In the genomic region with DNA sequence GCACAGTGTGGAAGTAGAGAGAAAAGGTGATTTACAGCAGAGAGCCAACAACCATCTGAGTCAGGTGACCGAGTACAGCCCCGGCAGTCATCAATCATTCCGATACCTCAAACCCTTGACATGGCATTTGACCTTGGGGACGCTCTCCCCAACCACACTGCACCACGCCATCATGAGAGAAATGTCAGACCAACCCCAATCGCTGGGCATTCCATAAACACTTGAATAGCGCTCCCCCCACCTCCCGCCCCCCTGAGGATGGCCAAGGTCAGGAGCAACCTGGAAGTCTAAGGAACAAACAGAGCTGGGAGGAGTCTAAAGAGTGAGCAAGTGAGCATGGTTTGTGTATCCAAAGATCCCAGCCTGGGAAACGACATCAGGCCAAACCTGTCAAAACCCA, we compare ENCODE assay signal across 13 mouse cellular contexts.
"Had no signal": no experiment of that assay in that cellular context is flagged by ENCODE, and none has a peak within 500 bp of the region (broad histone marks: within the 10 kb centered on the region; RNA-seq: fewer than 3 reads in every experiment).

No protein-coding gene starts in this region.

- DNase-seq: gastrocnemius, adult 2 months; gastrocnemius, postnatal 10 days; gastrocnemius, postnatal 25 days; heart, adult 18-20 months; heart, postnatal 10 days; kidney, adult 11 months; kidney, adult 2 months; kidney, adult 9 months; kidney, postnatal 14 days; kidney, postnatal 36 days; layer of hippocampus, adult 9-11 months; layer of hippocampus, postnatal 36 days; left cerebral cortex, postnatal 4 days had no signal
